Mouse (Mus musculus) forebrain, embryonic 10.5 days (tissue): ENCODE measurements around the gene Gart. TPM values are rescaled to one million over a fixed set of nuclear protein-coding genes. Genes with fewer than 3 reads are reported as not detected.

Experiments
- DNase-seq: peaks from one replicate; pipeline ENCODE4 v3.0.0-alpha.2; 2017; ENCODE audit warnings: low spot score; ENCODE audit errors: extremely low spot score
- H3K27ac ChIP-seq: fragments of 300-500 bp; sonication (generic); 2 replicates; pipeline ENCODE4 v1.5.1; 2016; ENCODE audit warnings: mild to moderate bottlenecking
- H3K27me3 ChIP-seq: fragments of 300-500 bp; sonication (generic); 2 replicates; pipeline ENCODE4 v1.6.1; 2016; ENCODE audit warnings: mild to moderate bottlenecking; ENCODE audit not compliant: poor library complexity, severe bottlenecking
- H3K36me3 ChIP-seq: fragments of 300-500 bp; sonication (generic); replicated peaks from 2 replicates; pipeline ENCODE4 v1.6.1; 2016; ENCODE audit warnings: mild to moderate bottlenecking, moderate library complexity
- H3K4me1 ChIP-seq: fragments of 300-500 bp; sonication (generic); 2 replicates; pipeline ENCODE4 v1.6.1; 2016
- H3K4me3 ChIP-seq: fragments of 300-500 bp; sonication (generic); 2 replicates; pipeline ENCODE4 v1.5.1; 2016; ENCODE audit warnings: mild to moderate bottlenecking, moderate library complexity
- H3K9me3 ChIP-seq: fragments of 300-500 bp; sonication (generic); 2 replicates; pipeline ENCODE4 v1.6.1; 2016; ENCODE audit warnings: mild to moderate bottlenecking, moderate library complexity
- WGBS: fragments of 180-500 bp; shearing (Covaris S2); methylation state at CpG from one replicate; pipeline ENCODE4 v1.1.7; 2016; 5-methylcytosine and 5-hydroxymethylcytosine counted together
- polyA plus RNA-seq: library from polyadenylated mRNA; unstranded; fragments of >200 nt; fragmentation: Nextera tagmentation; extraction: Ambion mirVana; gene quantifications from 2 replicates; pipeline ENCODE4 v1.2.1, GENCODE M21; 2016

Gart gene
- polyA plus RNA-seq, 1 experiment from 2014 or later: 204 TPM

DNA sequence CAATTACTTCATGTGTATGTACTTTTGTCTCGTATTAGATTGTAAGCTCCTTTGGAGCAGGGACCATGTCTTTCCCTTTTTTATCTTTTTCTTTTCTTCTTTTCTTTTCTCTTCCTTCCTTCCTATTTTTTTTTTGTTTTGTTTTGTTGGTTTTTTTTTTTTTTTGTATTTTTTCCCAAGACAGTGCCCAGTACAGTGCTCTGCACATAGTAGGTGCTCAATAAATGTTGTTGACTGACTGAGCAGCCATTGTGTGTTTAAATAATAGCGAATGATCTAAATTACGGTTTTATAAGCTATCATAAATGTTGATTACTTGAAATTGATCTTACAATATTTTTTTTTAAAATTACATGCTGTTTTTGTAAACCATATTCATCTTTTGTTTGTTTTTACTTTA lies 17.0 kb upstream of the Gart start:
- peaks cover 100% of the 10 kb centered on the region for H3K36me3 ChIP-seq
- WGBS: 97% methylated on average over 3 of the region's 3 CpGs
- peaks cover 13% of the 10 kb centered on the region; the same call in 1 of the 2 replicates for H3K9me3 ChIP-seq
- no peaks in the 10 kb centered on the region for H3K27me3 ChIP-seq
- H3K27ac ChIP-seq: no peak overlapping the region
- DNase-seq: no peak
- H3K4me3 ChIP-seq: no peak overlapping the region
- H3K4me1 ChIP-seq: no peaks in the 10 kb centered on the region

DNA sequence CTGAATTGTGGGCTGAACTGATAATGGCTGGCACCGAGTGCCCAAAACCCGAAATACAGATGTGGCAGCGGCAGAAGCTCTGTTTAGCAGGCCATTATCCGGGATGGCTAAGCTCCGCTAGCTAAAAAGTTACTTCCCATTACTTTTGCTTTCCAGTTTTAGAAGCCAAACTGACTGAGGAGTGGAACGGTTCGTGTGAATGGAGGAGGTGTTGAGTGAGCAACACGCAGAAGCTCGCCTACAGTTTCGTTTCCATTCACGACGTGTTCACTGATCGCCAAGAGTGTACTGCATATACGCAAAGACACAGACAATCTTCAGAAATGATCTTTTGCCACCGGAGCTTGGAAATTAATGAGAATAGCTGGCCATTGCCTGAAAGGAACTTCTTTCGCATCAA lies 15.6 kb upstream of the Gart start:
- Histone ChIP-seq H3K4me1 (no peaks in the 10 kb centered on the region), H3K27me3 (no peaks in the 10 kb centered on the region), H3K9me3 (peaks cover 18% of the 10 kb centered on the region; the same call in 1 of the 2 replicates), H3K4me3 (no peak overlapping the region), H3K36me3 (peaks cover 100% of the 10 kb centered on the region), H3K27ac (no peak overlapping the region)
- no peak for DNase-seq
- 96% methylated on average over 16 of the region's 16 CpGs for WGBS

DNA sequence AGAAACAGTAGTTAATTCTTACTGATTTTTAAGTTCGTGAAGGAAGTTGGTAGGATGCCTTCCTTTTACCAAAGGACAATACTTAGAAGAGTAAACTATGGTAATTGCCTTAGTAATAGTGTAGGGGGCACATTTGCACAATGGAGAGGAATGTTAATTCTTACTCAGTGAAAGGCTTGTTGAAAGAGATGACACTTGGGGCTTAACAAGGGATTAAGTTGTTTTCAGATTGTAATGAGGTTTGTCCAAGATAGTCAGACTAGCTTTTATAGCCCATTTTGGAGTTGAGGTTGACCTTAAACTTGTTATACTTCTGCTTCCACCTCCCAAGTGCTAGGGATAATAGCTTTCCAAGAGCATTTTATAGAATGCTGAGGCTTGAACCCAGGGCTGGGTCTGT lies 14.6 kb upstream of the Gart start:
- H3K36me3 ChIP-seq: peaks cover 100% of the 10 kb centered on the region
- no peak for DNase-seq
- no peak overlapping the region for H3K27ac ChIP-seq
- no peaks in the 10 kb centered on the region for H3K4me1 ChIP-seq
- no peak overlapping the region for H3K4me3 ChIP-seq
- H3K9me3 ChIP-seq: peaks cover 18% of the 10 kb centered on the region; the same call in 1 of the 2 replicates
- WGBS: 48% methylated on average over 1 of the region's 1 CpGs
- H3K27me3 ChIP-seq: no peaks in the 10 kb centered on the region

DNA sequence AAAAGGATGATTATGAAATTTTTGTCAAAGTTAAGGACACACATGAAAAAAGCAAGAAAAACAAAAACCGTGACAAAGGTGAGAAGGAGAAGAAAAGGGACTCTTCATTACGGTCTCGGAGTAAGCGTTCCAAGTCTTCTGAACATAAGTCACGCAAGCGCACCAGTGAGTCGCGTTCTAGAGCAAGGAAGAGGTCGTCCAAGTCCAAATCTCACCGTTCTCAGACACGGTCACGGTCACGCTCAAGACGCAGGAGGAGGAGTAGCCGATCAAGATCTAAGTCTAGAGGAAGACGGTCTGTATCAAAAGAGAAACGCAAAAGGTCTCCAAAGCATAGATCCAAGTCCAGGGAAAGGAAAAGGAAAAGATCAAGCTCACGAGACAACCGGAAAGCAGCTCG lies 13.0 kb upstream of the Gart start:
- WGBS: 97% methylated on average over 20 of the region's 20 CpGs
- no peak overlapping the region for H3K4me3 ChIP-seq
- no peak for DNase-seq
- no peaks in the 10 kb centered on the region for H3K4me1 ChIP-seq
- peaks cover 100% of the 10 kb centered on the region for H3K36me3 ChIP-seq
- H3K27me3 ChIP-seq: no peaks in the 10 kb centered on the region
- H3K9me3 ChIP-seq: peaks cover 21% of the 10 kb centered on the region; the same call in 1 of the 2 replicates
- no peak overlapping the region for H3K27ac ChIP-seq

DNA sequence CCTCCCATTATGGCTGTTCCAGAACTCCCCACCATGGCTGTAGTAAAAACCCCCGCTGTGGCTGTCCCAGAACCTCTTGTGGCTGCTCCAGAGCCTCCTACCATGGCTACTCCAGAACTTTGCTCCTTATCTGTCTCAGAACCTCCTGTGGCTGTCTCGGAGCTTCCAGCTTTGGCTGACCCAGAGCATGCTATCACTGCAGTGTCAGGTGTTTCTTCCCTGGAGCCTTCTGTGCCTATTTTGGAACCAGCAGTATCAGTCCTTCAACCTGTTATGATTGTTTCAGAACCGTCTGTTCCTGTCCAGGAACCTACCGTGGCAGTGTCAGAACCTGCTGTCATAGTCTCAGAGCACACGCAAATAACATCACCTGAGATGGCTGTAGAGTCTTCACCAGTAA lies 11.7 kb upstream of the Gart start:
- whole genome bisulfite sequencing: 97% methylated on average over 5 of the region's 5 CpGs
- H3K36me3 ChIP-seq: peaks cover 100% of the 10 kb centered on the region
- no peak for DNase-seq
- no peak overlapping the region for H3K27ac ChIP-seq
- no peaks in the 10 kb centered on the region for H3K27me3 ChIP-seq
- H3K9me3 ChIP-seq: peaks cover 21% of the 10 kb centered on the region; the same call in 1 of the 2 replicates
- H3K4me3 ChIP-seq: no peak overlapping the region
- no peaks in the 10 kb centered on the region for H3K4me1 ChIP-seq

DNA sequence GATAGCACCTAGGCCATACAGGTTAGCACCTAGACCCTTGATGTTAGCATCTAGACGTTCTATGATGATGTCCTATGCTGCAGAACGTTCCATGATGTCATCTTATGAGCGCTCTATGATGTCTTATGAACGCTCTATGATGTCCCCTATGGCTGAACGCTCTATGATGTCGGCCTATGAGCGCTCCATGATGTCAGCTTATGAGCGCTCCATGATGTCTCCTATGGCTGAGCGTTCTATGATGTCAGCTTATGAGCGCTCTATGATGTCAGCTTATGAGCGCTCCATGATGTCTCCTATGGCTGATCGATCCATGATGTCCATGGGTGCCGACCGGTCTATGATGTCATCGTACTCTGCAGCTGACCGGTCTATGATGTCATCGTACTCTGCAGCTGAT lies 10.5 kb upstream of the Gart start:
- H3K27ac ChIP-seq: no peak overlapping the region
- peaks cover 21% of the 10 kb centered on the region; the same call in 1 of the 2 replicates for H3K9me3 ChIP-seq
- no peak for DNase-seq
- H3K4me1 ChIP-seq: 0 out of 2 replicates have a peak, but pooled peaks cover under 1% of the 10 kb centered on the region
- H3K27me3 ChIP-seq: no peaks in the 10 kb centered on the region
- WGBS: 98% methylated on average over 17 of the region's 17 CpGs
- no peak overlapping the region for H3K4me3 ChIP-seq
- peaks cover 100% of the 10 kb centered on the region for H3K36me3 ChIP-seq

DNA sequence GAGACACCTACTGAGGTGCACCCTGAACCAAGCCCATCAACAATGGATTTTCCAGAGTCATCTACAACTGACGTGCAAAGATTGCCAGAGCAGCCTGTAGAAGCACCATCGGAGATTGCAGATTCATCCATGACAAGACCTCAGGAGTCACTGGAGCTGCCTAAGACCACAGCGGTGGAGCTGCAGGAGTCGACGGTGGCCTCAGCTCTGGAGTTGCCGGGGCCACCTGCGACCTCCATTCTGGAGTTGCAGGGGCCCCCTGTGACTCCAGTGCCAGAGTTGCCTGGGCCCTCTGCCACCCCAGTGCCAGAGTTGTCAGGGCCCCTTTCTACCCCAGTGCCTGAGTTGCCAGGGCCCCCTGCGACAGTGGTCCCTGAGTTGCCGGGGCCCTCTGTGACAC lies 8.5 kb upstream of the Gart start:
- Histone ChIP-seq H3K4me3 (no peak overlapping the region), H3K27ac (no peak overlapping the region), H3K9me3 (peaks cover 21% of the 10 kb centered on the region; the same call in 1 of the 2 replicates), H3K36me3 (peaks cover 100% of the 10 kb centered on the region), H3K4me1 (peaks cover 4% of the 10 kb centered on the region; the same call in 1 of the 2 replicates), H3K27me3 (no peaks in the 10 kb centered on the region)
- WGBS: 95% methylated on average over 9 of the region's 9 CpGs
- DNase-seq: no peak

DNA sequence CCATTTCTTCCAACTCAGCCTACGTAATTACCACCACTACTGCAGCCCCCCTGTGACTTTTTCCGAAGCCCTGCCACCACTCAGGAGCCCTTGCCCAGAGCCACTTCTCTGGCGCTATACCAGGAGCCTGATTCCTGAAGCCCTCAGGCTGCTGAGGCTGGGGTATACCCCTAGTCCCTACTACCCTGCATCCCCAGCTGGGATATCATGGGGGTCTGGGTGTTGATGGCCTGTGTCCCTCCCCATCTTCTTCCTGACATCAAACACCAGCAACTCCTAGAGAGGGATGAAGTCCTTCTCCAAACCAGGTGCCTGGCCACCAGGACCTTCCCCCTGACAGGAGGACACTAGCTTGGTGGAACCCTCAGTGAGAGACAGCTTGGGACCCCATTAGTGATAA lies 5.4 kb upstream of the Gart start:
- Histone ChIP-seq H3K9me3 (peaks cover 3% of the 10 kb centered on the region; the same call in 1 of the 2 replicates), H3K27ac (no peak overlapping the region), H3K27me3 (no peaks in the 10 kb centered on the region), H3K4me1 (peaks cover 16% of the 10 kb centered on the region), H3K36me3 (peaks cover 69% of the 10 kb centered on the region), H3K4me3 (no peak overlapping the region)
- no peak for DNase-seq
- WGBS: 95% methylated on average over 3 of the region's 3 CpGs

DNA sequence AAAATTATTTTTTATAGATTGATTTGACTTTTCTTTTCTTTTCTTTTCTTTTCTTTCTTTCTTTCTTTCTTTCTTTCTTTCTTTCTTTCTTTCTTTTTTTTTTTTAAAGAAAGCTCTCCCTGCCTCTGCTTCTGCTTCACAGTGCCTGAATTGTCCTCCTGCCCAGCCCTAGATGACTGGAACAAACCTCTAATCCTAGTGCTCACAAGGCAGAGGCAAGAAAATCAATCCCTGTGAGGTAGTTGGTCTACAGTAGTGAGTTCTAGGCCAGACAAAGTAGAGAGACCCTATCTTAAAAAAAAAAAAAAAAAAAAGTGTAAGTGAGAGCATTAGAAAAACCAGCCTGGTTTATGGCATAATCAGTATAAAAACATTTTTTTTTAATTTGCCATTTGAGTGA lies 3.0 kb upstream of the Gart start:
- Histone ChIP-seq H3K4me3 (no peak overlapping the region; the same call in 1 of the 2 replicates), H3K4me1 (peaks cover 31% of the 10 kb centered on the region)

DNA sequence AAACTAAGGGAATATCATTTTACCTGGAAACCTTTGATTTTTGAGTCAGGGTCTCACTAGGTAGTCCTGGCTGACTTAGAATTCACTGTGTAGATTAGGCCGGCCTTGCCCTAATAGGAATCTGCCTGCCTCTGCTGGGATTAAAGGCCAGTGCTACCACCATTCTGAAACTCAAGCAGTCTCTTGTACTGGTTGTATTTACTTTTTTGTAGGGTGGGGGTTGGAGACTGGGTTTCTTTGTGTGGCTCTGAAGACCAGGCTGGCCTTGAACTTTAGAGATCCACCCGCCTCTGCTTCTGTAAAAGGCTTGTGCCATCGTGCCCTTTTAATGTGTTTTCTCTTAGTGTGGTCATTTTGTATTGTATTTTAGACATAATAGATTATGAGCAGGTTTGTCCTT lies 2.5 kb upstream of the Gart start:
- 77% methylated on average over 3 of the region's 3 CpGs for WGBS

More for the DNA sequence above, 3.0 kb upstream of the Gart start:
- H3K36me3 ChIP-seq: peaks cover 45% of the 10 kb centered on the region
- no peaks in the 10 kb centered on the region for H3K27me3 ChIP-seq
- no peak for DNase-seq
- H3K27ac ChIP-seq: no peak overlapping the region
- H3K9me3 ChIP-seq: no peaks in the 10 kb centered on the region

DNA sequence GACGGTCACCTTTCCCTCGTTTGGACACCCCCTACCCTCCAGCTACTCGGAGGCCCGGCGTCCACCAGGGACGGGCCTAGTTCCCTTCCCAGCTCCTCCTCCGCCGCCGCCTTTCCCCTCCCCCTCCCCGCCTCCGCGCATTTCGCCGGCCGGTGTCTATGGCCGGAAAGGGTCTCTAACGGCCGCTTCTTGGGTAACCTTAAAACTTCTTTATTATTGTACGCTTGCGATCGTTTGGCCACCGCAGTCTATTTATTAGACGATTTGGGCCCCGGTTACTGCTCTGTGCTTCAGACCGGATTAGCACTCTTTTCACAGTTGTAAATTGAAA lies 1.4 kb upstream of the Gart start:
- Histone ChIP-seq H3K36me3 (peaks cover 33% of the 10 kb centered on the region), H3K9me3 (no peaks in the 10 kb centered on the region), H3K4me3 (peak overlapping the region; percentile 87), H3K27me3 (no peaks in the 10 kb centered on the region), H3K27ac (peak overlapping the region; percentile 99), H3K4me1 (peaks cover 33% of the 10 kb centered on the region)
- peak; percentile 85 for DNase-seq
- under 1% methylated on average over 23 of the region's 25 CpGs for WGBS

More for the DNA sequence above, 2.5 kb upstream of the Gart start:
- peaks cover 33% of the 10 kb centered on the region for H3K4me1 ChIP-seq
- no peaks in the 10 kb centered on the region for H3K27me3 ChIP-seq
- no peak for DNase-seq
- H3K4me3 ChIP-seq: peak overlapping the region; percentile 87
- no peak overlapping the region for H3K27ac ChIP-seq
- H3K9me3 ChIP-seq: no peaks in the 10 kb centered on the region
- peaks cover 40% of the 10 kb centered on the region for H3K36me3 ChIP-seq

DNA sequence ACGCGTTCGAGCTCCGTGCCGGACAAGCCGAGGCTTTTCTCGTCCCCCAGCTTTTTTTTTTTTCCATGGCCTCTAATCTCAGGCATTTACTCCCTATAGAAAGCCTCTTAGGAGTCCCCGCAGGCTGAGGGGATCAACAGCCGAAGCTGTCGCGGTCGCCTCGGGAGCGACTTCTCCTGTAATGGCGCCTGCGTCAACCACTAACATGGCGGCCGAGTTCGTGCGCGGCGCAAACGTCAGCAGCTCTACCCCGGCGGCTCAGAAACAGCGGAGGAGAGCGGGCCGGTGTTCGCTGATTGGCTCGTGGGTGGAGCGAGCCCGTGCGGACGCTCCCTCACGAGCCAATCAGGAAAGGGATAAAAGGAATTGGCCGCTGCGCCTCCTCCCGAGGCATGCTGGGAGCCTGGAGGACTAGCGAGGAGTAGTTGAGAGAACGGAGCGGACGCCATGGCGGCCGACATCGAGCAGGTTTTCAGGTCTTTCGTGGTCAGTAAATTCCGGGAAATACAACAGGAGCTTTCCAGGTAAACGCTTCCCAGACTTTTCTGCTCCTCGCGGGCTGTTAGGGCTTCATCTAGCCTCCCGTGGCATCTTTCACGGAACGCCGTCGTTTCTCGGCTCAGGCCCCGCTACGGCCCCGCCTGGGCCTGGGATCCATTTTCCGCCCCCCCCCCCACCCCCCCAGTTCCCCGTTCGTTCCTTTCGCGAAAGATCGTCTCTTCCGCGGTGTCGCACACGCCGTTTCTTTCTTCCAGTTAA lies 888 bp upstream of the Gart start, which contains the start of gene Son:
Gene Son (plus strand): TSS at position 46 of the 759 bp plus-strand sequence.
- Histone ChIP-seq H3K9me3 (no peaks in the 10 kb centered on the region), H3K27ac (peak within 1 kb of the TSS; percentile 99), H3K36me3 (peaks cover 33% of the 10 kb centered on the region), H3K4me3 (peak within 1 kb of the TSS; percentile 87), H3K27me3 (no peaks in the 10 kb centered on the region), H3K4me1 (peaks cover 33% of the 10 kb centered on the region)
- peak; percentile 96 for DNase-seq
- WGBS: under 1% methylated on average over 69 of the region's 70 CpGs

DNA sequence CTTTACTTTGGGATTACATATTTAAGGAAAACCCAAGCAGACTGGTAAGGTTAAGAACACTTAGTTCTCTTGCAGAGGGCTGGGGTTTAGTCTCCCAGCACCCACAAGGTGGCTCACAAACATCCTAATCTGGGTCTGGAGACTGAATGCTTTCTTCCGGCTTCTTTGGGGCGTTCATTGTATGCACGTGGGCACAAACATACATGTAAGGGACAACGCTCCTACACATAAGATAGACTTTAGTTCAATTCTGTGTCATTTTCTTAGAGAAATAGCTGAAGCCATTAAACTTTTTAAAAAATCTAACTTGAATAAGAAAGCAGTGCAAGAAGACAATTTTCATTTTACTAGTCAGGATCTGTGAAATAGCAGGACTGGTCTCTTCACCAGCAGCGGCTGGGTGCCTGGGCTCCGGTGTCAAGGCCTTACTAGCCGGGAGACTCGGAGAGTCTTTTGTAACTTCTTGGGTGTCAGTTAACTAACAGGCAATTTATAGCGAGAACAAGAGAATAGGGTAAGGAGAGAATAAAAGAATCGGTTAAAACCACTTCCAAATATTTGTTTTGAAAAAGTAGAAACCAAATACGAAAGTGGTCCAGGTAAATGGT lies 653 bp downstream of the Gart start:
- peak overlapping the region; percentile 99 for H3K27ac ChIP-seq
- WGBS: 2% methylated on average over 11 of the region's 11 CpGs
- peaks cover 33% of the 10 kb centered on the region for H3K36me3 ChIP-seq
- no peaks in the 10 kb centered on the region for H3K9me3 ChIP-seq
- H3K4me3 ChIP-seq: peak overlapping the region; percentile 87
- no peaks in the 10 kb centered on the region for H3K27me3 ChIP-seq
- peaks cover 29% of the 10 kb centered on the region for H3K4me1 ChIP-seq
- no peak for DNase-seq
